Mouse (Mus musculus) embryonic fibroblast, embryonic 13.5 days (primary cell): Measurements from ENCODE around the gene Pcdh9.

Experiments
- CTCF ChIP-seq: IDR thresholded peaks from 2 replicates; pipeline ENCODE4 v1.5.1; 2011; ENCODE audit warnings: mild to moderate bottlenecking, control low read depth, low read length, moderate library complexity, borderline replicate concordance; ENCODE audit not compliant: insufficient read depth
- POLR2A ChIP-seq: IDR thresholded peaks from 2 replicates; pipeline ENCODE4 v1.6.1; 2011; ENCODE audit warnings: low read depth, mild to moderate bottlenecking, control low read depth, low read length, moderate library complexity

- TF ChIP-seq POLR2A, result no peak
- no peak for TF ChIP-seq CTCF
Measured at GRCm38 (mm10) chr14:93762855-93763254, 127.6 kb downstream of the Pcdh9 start.
